Mouse (Mus musculus): Measurements from ENCODE around the gene Shroom1. TPM values are rescaled to one million over a fixed set of nuclear protein-coding genes. Genes with fewer than 3 reads are reported as not detected.

Shroom1 gene
- polyA plus RNA-seq (2014; fragmentation: Illumina TruSeq; extraction: RNeasy Lipid Tissue Mini Kit (QIAGEN cat#74804); ENCODE audit: low read depth, low replicate concordance): 0.29 TPM

DNA sequence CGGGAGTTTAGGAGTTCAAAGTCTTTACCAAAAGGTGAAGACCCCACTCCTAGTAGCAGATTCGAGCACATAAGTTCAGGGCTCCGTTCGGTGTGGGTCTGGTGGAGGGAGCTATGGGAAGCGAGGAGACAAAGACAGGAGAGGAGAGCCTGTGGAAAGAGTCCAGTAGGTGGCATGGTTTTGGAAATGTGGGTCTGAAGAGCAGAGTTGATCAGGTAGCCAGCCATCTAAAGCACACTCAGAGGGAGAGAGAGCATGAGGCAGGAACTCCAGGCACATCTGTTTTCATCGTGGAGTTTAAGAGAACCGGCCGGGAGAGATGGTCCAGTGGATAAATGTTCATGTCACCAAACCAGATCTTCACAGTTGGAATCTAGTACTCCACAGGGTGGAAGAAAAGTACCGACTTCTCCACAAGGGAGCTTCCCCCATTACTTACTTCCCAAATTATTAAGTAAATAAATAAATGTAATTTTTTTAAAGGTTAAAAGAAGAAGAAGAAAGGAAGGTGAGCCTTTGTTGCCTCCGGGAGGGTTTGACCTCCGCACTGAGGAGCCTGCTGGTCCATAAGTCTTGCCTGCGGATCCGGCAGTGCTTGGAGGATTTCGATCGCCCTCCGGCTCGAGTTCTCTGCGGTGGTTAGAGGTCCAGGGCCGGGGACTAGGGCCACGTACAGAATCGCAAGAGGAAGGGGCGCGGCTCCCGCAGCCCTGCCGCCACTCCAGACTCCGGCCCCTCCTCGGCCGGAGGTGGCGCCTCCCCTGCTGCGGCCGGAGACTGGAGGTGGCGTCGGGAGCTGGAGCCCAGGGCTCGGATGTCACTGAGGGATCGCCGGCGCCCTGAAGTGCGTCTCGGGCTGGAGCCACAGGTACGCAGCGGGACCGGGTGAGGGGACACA lies at the start of gene Shroom1, which contains the start of gene Gm10447:
TSS of gene Shroom1 (plus strand) at position 732 of the 898 bp plus-strand sequence.
TSS of gene Gm10447 (minus strand) at position 637 of the 898 bp plus-strand sequence.

DNA sequence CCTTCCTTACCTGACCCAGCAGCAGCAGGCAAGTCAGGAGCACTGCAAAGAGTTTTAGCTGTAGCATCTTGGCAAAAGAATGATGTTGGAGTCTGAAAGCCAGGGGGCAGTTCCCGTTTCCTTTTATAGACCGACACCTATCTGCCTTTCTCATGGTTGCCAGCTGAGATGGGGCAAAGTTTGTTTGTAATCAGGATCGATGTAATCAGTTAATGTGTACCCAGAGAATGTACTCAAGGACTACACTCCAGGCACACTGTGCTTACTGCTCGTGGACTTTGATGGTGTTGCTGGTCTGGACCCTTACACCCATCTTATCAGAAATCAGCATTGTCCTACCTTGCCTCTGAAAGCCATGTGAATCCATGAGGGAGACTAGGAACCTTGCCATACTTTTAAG lies 34.0 kb upstream of the Shroom1 start, which contains the start of gene Leap2:
TSS of gene Leap2 (minus strand) at position 135 of the 400 bp plus-strand sequence.

DNA sequence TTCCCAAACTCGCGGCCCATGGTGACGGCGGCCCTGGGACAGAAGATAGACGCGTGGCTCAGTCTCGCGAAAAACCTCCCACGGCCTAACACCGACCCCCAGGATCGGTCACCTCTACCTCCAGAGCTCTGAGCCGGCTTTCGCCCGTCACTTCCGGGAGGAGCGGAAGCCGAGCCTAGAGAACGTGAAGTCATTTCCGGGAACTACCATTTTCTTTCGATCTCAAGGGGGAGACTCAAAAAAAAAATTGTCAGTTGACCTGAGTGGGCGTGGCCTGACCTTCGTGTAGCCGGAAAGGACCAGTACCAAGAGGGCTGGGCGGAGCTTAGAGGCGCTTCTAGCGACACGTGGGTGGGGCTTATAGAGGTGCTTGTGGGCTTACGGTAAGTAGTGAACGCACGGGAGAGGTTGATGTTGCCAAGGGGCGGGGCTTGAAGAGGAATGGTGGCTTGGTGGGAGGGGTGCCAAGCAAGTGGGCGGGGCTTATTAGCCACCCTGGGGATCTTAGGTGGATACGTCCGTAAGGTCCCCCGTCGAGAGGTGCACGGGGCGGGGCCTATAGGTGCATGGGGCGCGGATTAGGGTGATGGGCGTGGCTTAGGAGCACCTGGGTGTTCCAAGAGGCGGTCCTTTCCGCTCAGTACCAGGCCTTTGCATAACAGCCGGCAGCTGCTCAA lies 26.2 kb upstream of the Shroom1 start, which contains the start of the genes Uqcrq and Gdf9:
TSS of gene Uqcrq (minus strand) at position 162 of the 677 bp plus-strand sequence.
TSS of gene Gdf9 (plus strand) at position 354 of the 677 bp plus-strand sequence.

DNA sequence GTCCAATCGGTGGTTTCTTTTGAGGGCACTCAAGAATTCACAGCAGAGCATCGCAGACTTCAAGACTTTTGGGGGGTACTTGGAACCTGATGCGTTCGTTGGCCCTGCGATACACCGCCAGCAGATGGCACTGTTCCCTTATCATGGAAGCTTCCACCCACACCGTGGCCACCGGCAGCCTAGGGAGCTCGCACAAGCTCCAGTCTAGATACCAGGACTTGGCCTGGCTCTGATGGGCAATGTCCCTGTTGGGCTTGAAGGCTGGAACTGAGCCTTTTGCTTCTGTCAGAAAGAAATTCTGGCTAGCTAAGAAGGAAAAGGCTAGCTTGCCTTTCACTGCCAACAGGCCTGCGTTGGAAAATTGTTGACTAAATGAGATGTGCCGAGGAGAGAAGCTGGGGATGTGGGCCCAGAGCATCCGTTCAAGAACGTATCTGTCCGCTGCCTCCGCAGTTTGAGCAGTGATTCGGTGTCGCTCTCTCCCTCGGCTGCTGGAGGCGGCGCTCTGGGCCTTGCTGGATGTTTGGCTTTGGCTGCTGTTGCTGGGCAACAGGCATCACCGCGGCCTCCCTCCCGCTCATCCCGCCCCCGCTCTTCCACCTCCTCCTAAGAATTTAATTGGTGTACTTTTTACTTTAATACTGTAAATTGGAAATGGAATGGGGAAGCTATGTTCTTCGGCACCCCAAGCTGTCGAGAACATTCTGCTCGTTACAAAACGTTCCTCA lies 13.1 kb downstream of the Shroom1 start, which contains the start of gene Gm9837:
TSS of gene Gm9837 (minus strand) at position 512 of the 728 bp plus-strand sequence.

DNA sequence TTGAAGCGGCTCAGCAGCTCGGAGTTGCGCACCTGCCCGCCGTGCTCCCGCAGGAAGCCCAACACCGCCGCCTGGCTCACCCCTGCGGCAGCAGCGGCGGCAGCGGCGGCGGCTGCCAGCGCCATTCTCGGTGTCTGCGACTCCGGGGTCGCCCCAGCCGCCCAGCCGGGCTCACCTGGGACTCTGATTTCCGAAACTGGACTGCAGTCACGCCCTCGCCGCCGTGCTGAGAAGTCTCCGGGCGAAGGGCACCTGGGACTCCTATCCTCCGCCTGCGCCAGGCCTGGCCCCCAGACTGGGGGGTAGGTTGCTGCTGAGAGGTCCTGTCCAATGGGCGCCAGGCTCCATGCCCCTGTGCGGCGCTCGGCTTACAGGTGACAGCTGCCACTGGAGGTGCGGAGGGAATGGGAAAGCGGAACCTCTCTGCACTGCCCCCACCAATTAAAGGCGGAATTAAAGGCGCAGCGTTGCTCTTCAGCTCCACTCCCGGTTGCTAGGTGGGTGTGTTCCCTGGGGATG lies 22.8 kb downstream of the Shroom1 start, which contains the start of the genes Gm9945 and Sowaha:
TSS of gene Gm9945 (plus strand) at position 384 of the 519 bp plus-strand sequence.
TSS of gene Sowaha (minus strand) at position 492 of the 519 bp plus-strand sequence.

Other genes starting within 250 kb of the Shroom1 start
- gene Hspa4, start 156.7 kb upstream of the Shroom1 start, polyA plus RNA-seq (2014; fragmentation: Illumina TruSeq; extraction: RNeasy Lipid Tissue Mini Kit (QIAGEN cat#74804); ENCODE audit: low read depth, low replicate concordance): 777 TPM
- 42.9 TPM for gene Zcchc10, start 132.5 kb upstream of the Shroom1 start, polyA plus RNA-seq (2014; fragmentation: Illumina TruSeq; extraction: RNeasy Lipid Tissue Mini Kit (QIAGEN cat#74804); ENCODE audit: low read depth, low replicate concordance)
- 337 TPM for gene Aff4, start 106.4 kb upstream of the Shroom1 start, polyA plus RNA-seq (2014; fragmentation: Illumina TruSeq; extraction: RNeasy Lipid Tissue Mini Kit (QIAGEN cat#74804); ENCODE audit: low read depth, low replicate concordance)
- not detected for gene Leap2, start 34.0 kb upstream of the Shroom1 start, polyA plus RNA-seq (2014; fragmentation: Illumina TruSeq; extraction: RNeasy Lipid Tissue Mini Kit (QIAGEN cat#74804); ENCODE audit: low read depth, low replicate concordance)
- 55.0 TPM for gene Uqcrq, start 26.4 kb upstream of the Shroom1 start, polyA plus RNA-seq (2014; fragmentation: Illumina TruSeq; extraction: RNeasy Lipid Tissue Mini Kit (QIAGEN cat#74804); ENCODE audit: low read depth, low replicate concordance)
- gene Gdf9, start 26.2 kb upstream of the Shroom1 start, polyA plus RNA-seq (2014; fragmentation: Illumina TruSeq; extraction: RNeasy Lipid Tissue Mini Kit (QIAGEN cat#74804); ENCODE audit: low read depth, low replicate concordance): not detected
- not detected for gene Gm10447, start 95 bp upstream of the Shroom1 start, polyA plus RNA-seq (2014; fragmentation: Illumina TruSeq; extraction: RNeasy Lipid Tissue Mini Kit (QIAGEN cat#74804); ENCODE audit: low read depth, low replicate concordance)
- gene Gm9837, start 13.3 kb downstream of the Shroom1 start, polyA plus RNA-seq (2014; fragmentation: Illumina TruSeq; extraction: RNeasy Lipid Tissue Mini Kit (QIAGEN cat#74804); ENCODE audit: low read depth, low replicate concordance): not detected
- gene Gm9945, start 23.0 kb downstream of the Shroom1 start, polyA plus RNA-seq (2014; fragmentation: Illumina TruSeq; extraction: RNeasy Lipid Tissue Mini Kit (QIAGEN cat#74804); ENCODE audit: low read depth, low replicate concordance): not detected
- 0.64 TPM for gene Sowaha, start 23.1 kb downstream of the Shroom1 start, polyA plus RNA-seq (2014; fragmentation: Illumina TruSeq; extraction: RNeasy Lipid Tissue Mini Kit (QIAGEN cat#74804); ENCODE audit: low read depth, low replicate concordance)
- gene Sept8, start 62.1 kb downstream of the Shroom1 start, polyA plus RNA-seq (2014; fragmentation: Illumina TruSeq; extraction: RNeasy Lipid Tissue Mini Kit (QIAGEN cat#74804); ENCODE audit: low read depth, low replicate concordance): 32.0 TPM
- gene Kif3a, start 110.2 kb downstream of the Shroom1 start, polyA plus RNA-seq (2014; fragmentation: Illumina TruSeq; extraction: RNeasy Lipid Tissue Mini Kit (QIAGEN cat#74804); ENCODE audit: low read depth, low replicate concordance): 41.5 TPM
- gene Il4, start 161.5 kb downstream of the Shroom1 start, polyA plus RNA-seq (2014; fragmentation: Illumina TruSeq; extraction: RNeasy Lipid Tissue Mini Kit (QIAGEN cat#74804); ENCODE audit: low read depth, low replicate concordance): not detected
- gene Il13, start 177.5 kb downstream of the Shroom1 start, polyA plus RNA-seq (2014; fragmentation: Illumina TruSeq; extraction: RNeasy Lipid Tissue Mini Kit (QIAGEN cat#74804); ENCODE audit: low read depth, low replicate concordance): not detected

All from adrenal gland, adult 10 weeks (tissue).